Mouse (Mus musculus): ENCODE measurements at regions not wholly inside any gene's neighbourhood (a gene's known extent, or its start where the extent isn't known, plus 50 kb on each side); places are given as distances from the start of the nearest gene placed in this dataset.
"Not testable (repeated sequence)": the region's sequence is repeated elsewhere in the genome, so short reads cannot be mapped to it uniquely, and the experiment has no call there.

DNA sequence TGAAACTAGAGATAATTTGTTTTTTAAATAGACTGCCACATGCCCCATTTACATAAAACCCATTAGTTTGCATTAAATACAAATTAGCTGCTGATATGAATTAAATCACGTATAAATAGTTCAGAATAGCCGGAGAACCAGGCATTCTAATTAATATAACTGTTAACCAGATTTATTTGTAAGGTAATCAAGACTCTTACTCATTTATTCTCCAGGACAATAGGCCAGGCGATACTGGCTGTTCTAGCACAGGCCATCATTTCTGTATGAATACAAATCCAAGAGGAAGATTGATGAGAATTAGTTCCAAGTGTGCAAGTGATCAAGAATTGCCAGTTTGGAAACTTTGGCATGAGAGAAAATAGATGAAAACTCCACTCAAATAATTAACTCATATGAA is 746.1 kb downstream of the Efna5 start:
- DNase-seq (ENCODE audit: low spot score), result no peak
- no peaks in the 10 kb centered on the region for H3K4me1 ChIP-seq
- H3K4me3 ChIP-seq, result no peak overlapping the region
- no peaks in the 10 kb centered on the region for H3K27me3 ChIP-seq (replicated peaks; ENCODE audit: low read depth, poor library complexity, severe bottlenecking)
- H3K36me3 ChIP-seq (replicated peaks), result no peaks in the 10 kb centered on the region
- no peak overlapping the region for H3K27ac ChIP-seq (replicated peaks)
- H3K9me3 ChIP-seq, result no peaks in the 10 kb centered on the region
- 91% methylated on average over 3 of the region's 3 CpGs for WGBS

DNA sequence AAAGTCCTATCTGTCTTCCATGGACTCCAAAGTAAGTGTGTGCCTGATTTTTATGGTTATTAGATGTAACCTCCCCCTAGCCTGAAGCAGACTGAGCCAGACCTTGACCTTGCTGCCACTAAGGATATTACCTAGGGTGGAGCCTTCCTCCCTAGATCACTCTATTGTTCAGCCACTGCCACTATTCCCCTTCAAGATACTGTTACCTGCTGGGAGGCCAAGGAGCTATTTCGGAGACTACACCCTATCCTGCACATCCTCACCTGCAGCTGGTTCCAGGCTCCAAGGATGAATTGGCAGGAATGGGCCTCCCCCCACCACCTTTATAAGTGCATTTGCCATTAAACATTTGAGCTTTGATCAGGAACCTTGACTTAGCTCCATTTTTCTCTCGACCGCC is 769.4 kb downstream of the Efna5 start:
- H3K36me3 ChIP-seq (replicated peaks); H3K27me3 ChIP-seq (replicated peaks; ENCODE audit: low read depth, poor library complexity, severe bottlenecking); H3K9me3 ChIP-seq; H3K4me1 ChIP-seq; H3K4me3 ChIP-seq; H3K27ac ChIP-seq (replicated peaks); DNase-seq (ENCODE audit: low spot score): not testable (repeated sequence)
- 88% methylated on average over 3 of the region's 3 CpGs for WGBS

DNA sequence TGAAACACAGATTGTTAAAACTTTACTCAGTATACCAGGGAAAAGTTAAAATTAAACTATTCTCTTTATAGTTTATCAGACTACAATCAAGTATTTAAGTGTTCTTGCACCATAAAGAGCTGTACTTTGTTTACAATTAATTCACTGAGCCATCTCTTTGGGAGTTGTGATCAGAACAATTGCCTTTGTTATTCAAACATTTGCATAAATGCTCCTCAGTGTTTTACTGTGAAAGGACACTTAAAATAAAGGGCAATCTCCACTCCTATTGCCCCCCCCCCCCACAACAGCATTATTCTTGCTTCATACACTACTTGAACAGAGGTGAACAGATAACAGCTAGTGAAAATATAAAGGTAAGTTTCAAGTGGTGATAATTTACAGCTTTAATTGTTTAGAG is 772.1 kb downstream of the Efna5 start:
- Histone ChIP-seq H3K27ac (replicated peaks) (no peak overlapping the region), H3K9me3 (no peaks in the 10 kb centered on the region), H3K27me3 (replicated peaks; ENCODE audit: low read depth, poor library complexity, severe bottlenecking) (no peaks in the 10 kb centered on the region), H3K4me3 (no peak overlapping the region), H3K36me3 (replicated peaks) (no peaks in the 10 kb centered on the region), H3K4me1 (no peaks in the 10 kb centered on the region)
- no peak for DNase-seq (ENCODE audit: low spot score)

DNA sequence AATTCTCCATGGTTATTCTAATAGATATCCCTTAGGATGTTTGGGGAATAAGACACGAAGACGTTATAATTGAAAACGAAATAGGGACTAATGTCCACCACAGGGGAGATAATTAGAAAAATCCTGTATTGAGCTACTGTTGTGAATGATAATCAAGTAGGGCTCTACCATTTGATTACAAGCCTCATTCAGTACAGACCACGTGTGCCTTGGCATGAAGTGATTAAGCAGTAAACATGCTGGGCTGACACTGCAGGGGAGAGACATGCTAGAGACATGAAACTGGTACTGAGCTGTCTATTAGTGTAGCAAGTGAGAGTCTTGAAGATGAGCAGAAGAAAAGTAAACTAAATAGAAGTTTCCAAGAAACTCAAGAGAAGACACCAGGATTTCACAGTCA is 797.8 kb downstream of the Efna5 start:
- no peak overlapping the region for H3K27ac ChIP-seq (replicated peaks)
- H3K9me3 ChIP-seq, result no peaks in the 10 kb centered on the region
- H3K27me3 ChIP-seq (replicated peaks; ENCODE audit: low read depth, poor library complexity, severe bottlenecking), result no peaks in the 10 kb centered on the region
- H3K4me1 ChIP-seq, result no peaks in the 10 kb centered on the region
- DNase-seq (ENCODE audit: low spot score), result no peak
- no peak overlapping the region for H3K4me3 ChIP-seq
- H3K36me3 ChIP-seq (replicated peaks), result no peaks in the 10 kb centered on the region
- WGBS, result 82% methylated on average over 4 of the region's 4 CpGs

DNA sequence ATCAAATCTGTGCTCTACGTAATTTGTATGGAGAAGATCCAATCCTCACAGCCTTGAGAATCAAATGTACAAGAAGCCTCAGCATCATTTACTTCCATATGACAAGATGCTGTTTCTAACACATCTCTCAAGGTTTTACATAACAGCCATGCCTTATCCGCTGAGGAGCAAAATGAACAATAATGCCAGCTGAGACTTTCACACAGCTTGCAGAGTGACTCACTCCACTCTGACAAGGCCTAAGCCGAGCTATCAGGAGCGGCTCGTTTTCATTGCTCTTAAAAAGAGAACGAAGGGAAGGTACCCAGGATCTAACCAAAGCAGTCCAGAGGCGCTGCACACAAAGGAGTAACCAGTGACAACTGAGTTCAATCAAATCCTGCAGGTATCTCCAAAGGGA is 803.5 kb downstream of the Efna5 start:
- H3K9me3 ChIP-seq, result no peaks in the 10 kb centered on the region
- no peaks in the 10 kb centered on the region for H3K27me3 ChIP-seq (replicated peaks; ENCODE audit: low read depth, poor library complexity, severe bottlenecking)
- no peak for DNase-seq (ENCODE audit: low spot score)
- H3K36me3 ChIP-seq (replicated peaks), result no peaks in the 10 kb centered on the region
- 83% methylated on average over 7 of the region's 7 CpGs for WGBS
- H3K27ac ChIP-seq (replicated peaks), result no peak overlapping the region
- no peak overlapping the region for H3K4me3 ChIP-seq
- H3K4me1 ChIP-seq, result 0 out of 2 replicates have a peak, but pooled peaks cover 2% of the 10 kb centered on the region

DNA sequence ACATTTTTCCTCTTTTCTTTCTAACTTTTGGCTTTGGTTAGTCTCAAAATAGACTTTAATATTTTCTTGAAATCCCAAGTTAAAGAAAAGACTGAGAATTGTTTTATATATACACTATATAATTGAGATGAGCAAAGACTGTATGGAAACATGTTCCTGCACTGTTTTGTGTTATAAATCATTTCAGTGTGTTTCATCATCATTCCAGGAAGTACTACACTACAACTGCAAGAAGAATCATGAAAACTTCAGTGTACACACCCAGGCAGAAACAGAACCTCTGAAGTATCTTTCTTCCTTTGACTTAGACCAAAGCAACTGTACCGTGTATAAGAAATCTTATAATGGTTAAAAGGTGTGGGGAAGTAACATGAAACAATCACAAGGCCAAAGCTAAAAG is 816.2 kb downstream of the Efna5 start:
- H3K4me3 ChIP-seq, result no peak overlapping the region
- no peak for DNase-seq (ENCODE audit: low spot score)
- no peaks in the 10 kb centered on the region for H3K36me3 ChIP-seq (replicated peaks)
- H3K4me1 ChIP-seq, result no peaks in the 10 kb centered on the region
- WGBS, result 78% methylated on average over 1 of the region's 1 CpGs
- H3K9me3 ChIP-seq, result no peaks in the 10 kb centered on the region
- H3K27me3 ChIP-seq (replicated peaks; ENCODE audit: low read depth, poor library complexity, severe bottlenecking), result no peaks in the 10 kb centered on the region
- H3K27ac ChIP-seq (replicated peaks), result no peak overlapping the region

DNA sequence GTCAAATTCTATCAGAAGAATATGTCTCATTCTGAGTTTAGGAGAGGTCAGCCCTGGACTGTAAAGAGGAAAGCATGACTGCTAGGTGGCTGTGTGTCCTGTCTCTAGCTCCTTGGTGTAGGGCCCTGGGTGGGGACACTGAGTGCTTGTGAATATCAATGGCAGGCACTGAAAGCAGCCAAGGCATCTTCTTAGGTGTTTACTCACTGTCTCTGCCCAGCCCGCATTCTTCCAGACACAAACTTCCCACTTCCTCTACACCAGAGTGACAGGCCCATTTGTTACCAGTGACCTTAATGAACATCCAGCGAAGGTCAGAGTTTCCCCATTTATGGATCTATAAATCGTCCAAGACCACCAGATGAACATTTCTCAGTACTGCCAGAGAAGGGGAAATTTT is 823.1 kb downstream of the Efna5 start:
- 66% methylated on average over 3 of the region's 3 CpGs for WGBS
- no peak overlapping the region for H3K27ac ChIP-seq (replicated peaks)
- DNase-seq (ENCODE audit: low spot score), result no peak
- H3K4me3 ChIP-seq, result no peak overlapping the region
- no peaks in the 10 kb centered on the region for H3K9me3 ChIP-seq
- no peaks in the 10 kb centered on the region for H3K36me3 ChIP-seq (replicated peaks)
- H3K4me1 ChIP-seq, result no peaks in the 10 kb centered on the region
- no peaks in the 10 kb centered on the region for H3K27me3 ChIP-seq (replicated peaks; ENCODE audit: low read depth, poor library complexity, severe bottlenecking)

DNA sequence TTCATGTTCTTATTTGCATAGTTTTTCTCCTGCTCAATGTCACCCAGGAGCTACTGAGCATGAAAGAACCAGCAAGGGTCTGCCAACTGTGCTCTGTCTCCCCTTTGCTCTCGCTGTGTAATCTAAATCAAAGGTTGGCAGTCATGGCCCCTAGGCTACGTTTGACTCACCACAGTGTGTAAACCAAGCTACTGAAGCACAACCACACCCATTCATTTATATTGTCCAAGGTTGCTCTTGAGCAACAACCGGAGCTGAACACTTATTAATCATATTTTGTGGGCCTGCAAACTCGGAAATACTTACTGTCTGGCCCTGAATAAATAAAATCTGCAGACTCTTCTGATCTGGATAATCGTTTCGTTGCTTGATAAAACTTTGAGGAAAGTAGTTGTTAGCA is 826.3 kb downstream of the Efna5 start:
- no peak overlapping the region for H3K27ac ChIP-seq (replicated peaks)
- H3K36me3 ChIP-seq (replicated peaks), result no peaks in the 10 kb centered on the region
- no peak overlapping the region for H3K4me3 ChIP-seq
- no peaks in the 10 kb centered on the region for H3K4me1 ChIP-seq
- WGBS, result 71% methylated on average over 6 of the region's 6 CpGs
- no peak for DNase-seq (ENCODE audit: low spot score)
- no peaks in the 10 kb centered on the region for H3K9me3 ChIP-seq
- H3K27me3 ChIP-seq (replicated peaks; ENCODE audit: low read depth, poor library complexity, severe bottlenecking), result no peaks in the 10 kb centered on the region

DNA sequence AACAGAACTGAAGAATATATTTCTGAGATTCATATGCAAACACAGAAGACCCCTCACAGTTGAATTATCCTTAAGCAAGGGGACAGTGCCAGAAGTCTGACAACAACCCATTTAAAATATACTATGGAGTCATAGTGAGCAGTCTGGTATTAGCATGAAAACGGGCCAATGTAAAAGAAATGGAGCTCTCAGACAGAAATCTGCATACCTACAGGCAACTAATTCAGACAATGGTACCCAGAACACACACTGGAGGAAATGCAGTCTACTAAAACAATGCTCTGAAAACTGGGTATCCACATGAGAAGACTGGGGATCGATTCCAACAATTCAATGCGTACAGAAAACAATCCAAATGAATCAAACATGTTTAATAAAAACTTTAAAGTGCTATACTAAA is 832.1 kb downstream of the Efna5 start:
- DNase-seq (ENCODE audit: low spot score), result no peak
- no peak overlapping the region for H3K4me3 ChIP-seq
- H3K36me3 ChIP-seq (replicated peaks), result no peaks in the 10 kb centered on the region
- no peaks in the 10 kb centered on the region for H3K27me3 ChIP-seq (replicated peaks; ENCODE audit: low read depth, poor library complexity, severe bottlenecking)
- no peaks in the 10 kb centered on the region for H3K4me1 ChIP-seq
- WGBS, result 80% methylated on average over 3 of the region's 3 CpGs
- H3K27ac ChIP-seq (replicated peaks), result no peak overlapping the region
- H3K9me3 ChIP-seq, result no peaks in the 10 kb centered on the region

DNA sequence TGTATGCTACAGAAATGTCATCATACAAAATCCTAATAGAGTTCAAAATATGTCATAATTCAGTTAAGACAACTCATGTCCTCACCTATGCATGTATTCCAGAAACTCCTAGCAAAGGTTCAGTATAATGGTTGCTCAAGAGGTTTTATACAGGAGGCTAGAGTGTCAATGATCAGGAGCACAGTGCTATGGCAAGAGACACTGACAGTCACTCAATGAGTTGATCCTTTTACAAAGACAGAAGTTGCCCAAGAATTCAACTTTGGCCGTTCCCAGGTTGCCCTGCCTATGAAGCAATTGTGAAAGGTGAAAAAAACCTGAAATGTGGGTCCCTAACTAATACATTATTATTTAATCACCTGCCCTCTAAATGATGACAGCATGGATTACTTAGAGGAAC is 850.5 kb downstream of the Efna5 start:
- 79% methylated on average over 1 of the region's 1 CpGs for WGBS
- H3K27ac ChIP-seq (replicated peaks), result no peak overlapping the region
- no peaks in the 10 kb centered on the region for H3K27me3 ChIP-seq (replicated peaks; ENCODE audit: low read depth, poor library complexity, severe bottlenecking)
- no peak overlapping the region for H3K4me3 ChIP-seq
- no peaks in the 10 kb centered on the region for H3K36me3 ChIP-seq (replicated peaks)
- DNase-seq (ENCODE audit: low spot score), result no peak
- H3K4me1 ChIP-seq, result no peaks in the 10 kb centered on the region
- no peaks in the 10 kb centered on the region for H3K9me3 ChIP-seq
